Comparison of ENCODE assay signal across 22 mouse cellular contexts in genomic region chr14:100351004-100351403, GRCm38 (mm10).
DNase-seq lines count a peak whose midpoint lies in the region; ATAC-seq and TF ChIP-seq lines count a peak whose summit lies in the region.
"Had no signal": no experiment of that assay in that cellular context is flagged by ENCODE, and none has a peak within 500 bp of the region (broad histone marks: within the 10 kb centered on the region; RNA-seq: fewer than 3 reads in every experiment).

No protein-coding gene starts in this region.

- no peak for ATAC-seq in megakaryocyte, adult 5-6 weeks (ENCODE audit: poor library complexity, severe bottlenecking)
- ATAC-seq: CD4-positive, CD25-positive, alpha-beta regulatory T cell, adult 4 months; forebrain, embryonic 13.5 days; forebrain, embryonic 16.5 days had no signal

- no peak for TF ChIP-seq POLR2A in ES-Bruce4 (IDR thresholded peaks at IDR 0.05; ENCODE audit: insufficient read depth, low read length)

- DNase-seq in ES-E14 (ENCODE audit: low read depth, low spot score) (peak; percentile 33), ZHBTc4 (ENCODE audit: low read depth, low spot score) (peak; percentile 81)
- no peak for DNase-seq in right cerebral cortex, postnatal 10 days (ENCODE audit: low spot score in 2 of 2)
- DNase-seq in right cerebral cortex, postnatal 25 days = no peak
- DNase-seq: adrenal gland, adult 8-10 months; adrenal gland, postnatal 14 days; adrenal gland, postnatal 36 days; B cell, adult 2 months; cerebellum, adult 11-12 months; cerebellum, adult 2 months; cerebellum, adult 9-10 months; cerebellum, postnatal 10 days; cerebellum, postnatal 25 days had no signal

- no peak for TF ChIP-seq CTCF in ES-Bruce4 (IDR thresholded peaks at IDR 0.05; ENCODE audit: low read depth, low read length)

- 0 out of 2 replicates have a peak, but pooled peaks have one; percentile 36 for TF ChIP-seq EP300 in ES-Bruce4 (IDR thresholded peaks at IDR 0.05; ENCODE audit: insufficient read depth, low read depth, low read length)

- H3K9me3 ChIP-seq in megakaryocyte, embryonic 14.5 days = 0 out of 2 replicates have a peak, but pooled peaks cover 2% of the 10 kb centered on the region
- H3K9me3 ChIP-seq in ES-Bruce4 (replicated peaks; ENCODE audit: control insufficient read depth, insufficient read depth, low read length, poor library complexity, severe bottlenecking) (peaks cover 8% of the 10 kb centered on the region), ES-E14 (ENCODE audit: control insufficient read depth, insufficient read depth, low read depth, low read length) (no peaks in the 10 kb centered on the region)
- H3K9me3 ChIP-seq: embryonic facial prominence, embryonic 10.5 days; embryonic facial prominence, embryonic 12.5 days; forebrain, embryonic 13.5 days had no signal

- in situ Hi-C loops in ES-E14 (cut with MboI; ENCODE audit: low sequenced_read_pairs in 2 of 2, unreplicated experiment in 2 of 2) = no loop called here

- H3K9ac ChIP-seq in ES-Bruce4 (ENCODE audit: low read depth, poor library complexity, severe bottlenecking) (no peak overlapping the region), ES-E14 (ENCODE audit: insufficient read depth, low read depth, low read length, poor library complexity, severe bottlenecking) (no peak overlapping the region)
- H3K9ac ChIP-seq: embryonic facial prominence, embryonic 12.5 days; forebrain, embryonic 13.5 days had no signal

- no peaks in the 10 kb centered on the region for H3K36me3 ChIP-seq in megakaryocyte, embryonic 14.5 days (replicated peaks; ENCODE audit: low read length)
- H3K36me3 ChIP-seq in ES-Bruce4 (ENCODE audit: control insufficient read depth, insufficient read depth, low read length, poor library complexity, severe bottlenecking) (no peaks in the 10 kb centered on the region; the same call in 1 of the 2 replicates), ES-E14 (ENCODE audit: control insufficient read depth, insufficient read depth, low read length, poor library complexity, severe bottlenecking) (no peaks in the 10 kb centered on the region)
- H3K36me3 ChIP-seq: embryonic facial prominence, embryonic 10.5 days; embryonic facial prominence, embryonic 12.5 days had no signal

- H3K4me3 ChIP-seq in megakaryocyte, embryonic 14.5 days (replicated peaks) = peak overlapping the region; percentile 8
- no peak overlapping the region for H3K4me3 ChIP-seq in ES-Bruce4 (ENCODE audit: low read depth, low read length)
- H3K4me3 ChIP-seq in ES-E14 (ENCODE audit: insufficient read depth in 1 of 2, low read depth in 1 of 2, low read length in 2 of 2, poor library complexity in 1 of 2, severe bottlenecking in 1 of 2) = no peak overlapping the region
- H3K4me3 ChIP-seq: embryonic facial prominence, embryonic 10.5 days; embryonic facial prominence, embryonic 12.5 days; forebrain, embryonic 13.5 days had no signal

- no peaks in the 10 kb centered on the region for H3K27me3 ChIP-seq in megakaryocyte, embryonic 14.5 days (replicated peaks)
- no peaks in the 10 kb centered on the region for H3K27me3 ChIP-seq in ES-Bruce4 (ENCODE audit: control insufficient read depth, insufficient read depth, low read length, poor library complexity, severe bottlenecking)
- H3K27me3 ChIP-seq: CH12.LX; embryonic facial prominence, embryonic 12.5 days; forebrain, embryonic 13.5 days had no signal

- H3K27ac ChIP-seq in ES-Bruce4 (ENCODE audit: insufficient read depth, low read length) (peak overlapping the region; percentile 71; the same call in 1 of the 2 replicates), ES-E14 (ENCODE audit: insufficient read depth, low read depth, low read length, poor library complexity, severe bottlenecking) (peak overlapping the region; percentile 63; the same call in 1 of the 2 replicates)
- H3K27ac ChIP-seq: embryonic facial prominence, embryonic 10.5 days; embryonic facial prominence, embryonic 12.5 days; forebrain, embryonic 13.5 days had no signal

- H3K4me1 ChIP-seq in megakaryocyte, embryonic 14.5 days = no peaks in the 10 kb centered on the region
- H3K4me1 ChIP-seq in ES-Bruce4 (ENCODE audit: control insufficient read depth, insufficient read depth, low read length) (no peaks in the 10 kb centered on the region), ES-E14 (ENCODE audit: control insufficient read depth in 2 of 2, insufficient read depth in 2 of 2, low read length in 2 of 2, poor library complexity in 1 of 2) (peaks cover 0 to 2% of the 10 kb centered on the region in 2 experiments; a peak in 1 of 4 replicates)
- H3K4me1 ChIP-seq: forebrain, embryonic 13.5 days had no signal

TF ChIP-seq in ES-E14, 5 proteins besides CTCF, POLR2A, EP300 and RAD21:
- TF ChIP-seq MAFK (IDR thresholded peaks at IDR 0.05; ENCODE audit: insufficient read depth, low read depth, low read length) (no peak), ZNF384 (IDR thresholded peaks at IDR 0.05; ENCODE audit: low read depth, low read length) (no peak)

Comparison
In these comparisons a context has a peak if more than half of its experiments do, and no peak if none do; other contexts are left out.
1. DNase-seq: peak in ES-E14 (single experiment) and ZHBTc4 (single experiment); none in right cerebral cortex, postnatal 10 days (0 of 2) and right cerebral cortex, postnatal 25 days (single experiment).